Mouse (Mus musculus): ENCODE results near the gene Nhlrc4. TPM values are rescaled to one million over a fixed set of nuclear protein-coding genes. Genes with fewer than 3 reads are reported as not detected.

Gene Nhlrc4
- polyA plus RNA-seq (2012; fragmentation: generic; extraction: Trizol): 0.46 TPM
- long read RNA-seq, experiment 1, partial matches to known transcripts: 1 of 2 reads
- long read RNA-seq, experiment 1, other reads (novel, unspliced or antisense): 0 of 2 reads
- long read RNA-seq, experiment 2, partial matches to known transcripts: 0 of 2 reads
- long read RNA-seq, experiment 2, other reads (novel, unspliced or antisense): 0 of 2 reads

DNA sequence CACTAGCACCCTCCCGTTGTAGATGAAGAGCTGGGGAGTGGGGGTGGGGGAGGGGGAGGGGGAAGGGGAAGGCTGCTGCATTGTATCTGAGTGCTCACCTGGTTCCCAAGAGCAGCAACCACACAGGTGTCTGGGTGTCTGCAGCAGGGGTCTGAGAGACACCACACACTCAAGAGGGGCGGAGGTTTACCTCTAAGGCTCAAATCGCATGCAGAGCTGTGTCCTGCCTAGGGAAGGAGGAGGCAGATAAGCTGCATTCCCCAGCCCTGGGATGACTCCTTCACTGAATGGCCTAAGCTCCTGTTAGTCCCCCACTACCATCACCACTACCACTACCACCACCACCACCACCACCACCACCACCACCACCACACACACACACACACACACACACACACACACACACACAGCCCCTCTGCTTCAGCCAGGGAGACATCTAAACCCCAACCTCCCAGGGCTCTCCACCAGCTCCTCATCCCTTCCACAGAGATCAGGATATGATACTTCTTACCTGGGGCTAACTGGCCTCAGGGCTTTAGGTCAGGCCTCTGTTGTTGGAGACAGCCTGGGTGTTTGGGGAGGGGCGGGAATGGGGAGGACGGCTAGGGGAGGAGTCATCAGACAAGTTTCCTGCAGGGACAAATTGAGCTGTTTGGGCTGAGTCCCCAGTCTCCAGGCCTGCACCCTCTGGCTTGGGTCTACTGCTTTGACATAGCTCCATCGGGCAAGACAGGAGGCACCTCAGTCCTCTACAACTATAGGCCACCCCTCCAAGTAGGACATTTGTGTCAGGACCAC is at the start of gene Nhlrc4, which contains the start of gene Pigq:
TSS of gene Nhlrc4 (minus strand) at position 596 of the 798 bp plus-strand sequence.
TSS of gene Pigq (minus strand) at position 571 of the 798 bp plus-strand sequence.
- TF ChIP-seq CEBPB (IDR thresholded peaks at IDR 0.05; ENCODE audit: low read depth): no peak
- H3K79me2 ChIP-seq (ENCODE audit: control insufficient read depth, insufficient read depth): peaks cover 29% of the 10 kb centered on the region
- no peaks in the 10 kb centered on the region for H3K27me3 ChIP-seq (ENCODE audit: control insufficient read depth, insufficient read depth, insufficient read length)
- no peak within 1 kb of the TSS for H3ac ChIP-seq (ENCODE audit: control insufficient read depth, insufficient read length, low read depth)
- H3K36me3 ChIP-seq (ENCODE audit: control insufficient read depth, insufficient read depth): peaks cover 3% of the 10 kb centered on the region
- no peak within 1 kb of the TSS for H3K4me3 ChIP-seq (ENCODE audit: insufficient read depth, poor library complexity, severe bottlenecking)
- H3K79me3 ChIP-seq (ENCODE audit: low read depth): peaks cover 17% of the 10 kb centered on the region

DNA sequence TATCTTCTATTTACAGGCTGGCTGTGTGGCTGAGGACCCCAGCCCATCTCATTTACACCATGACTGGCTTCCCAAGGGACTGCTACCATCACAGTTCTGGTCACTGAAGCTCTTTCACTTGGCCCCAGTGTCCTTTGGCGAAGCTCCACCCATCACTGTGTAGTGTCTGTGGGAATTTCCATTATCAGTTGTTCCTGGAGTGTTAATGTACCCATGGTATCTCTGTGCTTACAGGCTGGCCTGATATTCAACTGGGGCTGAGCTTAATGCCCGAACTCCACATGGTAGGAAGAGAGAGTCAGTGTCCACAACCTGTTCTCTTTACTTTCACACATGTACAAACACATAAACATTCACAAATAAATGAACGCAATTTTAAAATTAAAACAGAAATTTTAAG is 48.7 kb upstream of the Nhlrc4 start:
- Histone ChIP-seq H3K36me3 (ENCODE audit: control insufficient read depth, insufficient read depth) (peaks cover 11% of the 10 kb centered on the region), H3K79me3 (ENCODE audit: low read depth) (no peaks in the 10 kb centered on the region)
- TF ChIP-seq MAX (IDR thresholded peaks at IDR 0.05) (no peak), MYOD1 (IDR thresholded peaks at IDR 0.05; ENCODE audit: control insufficient read depth, insufficient read length, low read depth) (no peak), MYOG (IDR thresholded peaks at IDR 0.05; ENCODE audit: control insufficient read depth, extremely low read depth, insufficient read length) (no peak)

DNA sequence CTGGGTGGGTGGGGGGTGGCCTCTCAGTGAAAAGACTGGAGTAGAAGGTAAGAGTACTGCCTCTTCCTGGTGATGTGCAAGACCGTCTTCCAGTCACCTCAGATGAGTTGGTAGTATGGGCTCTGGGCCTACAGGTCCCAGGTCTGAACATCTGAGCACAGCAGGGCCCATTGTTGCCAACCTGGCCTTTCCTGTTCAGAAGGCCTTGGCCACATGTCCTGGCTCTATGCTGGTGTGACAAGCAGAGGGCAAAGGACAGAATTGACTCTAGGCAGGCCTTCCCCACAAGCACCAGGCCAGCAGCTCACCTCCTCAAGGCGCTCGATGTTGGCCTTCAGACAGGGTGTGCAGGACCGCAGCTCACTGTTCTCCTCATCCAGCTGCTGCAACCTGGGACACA is 47.5 kb upstream of the Nhlrc4 start:
- Histone ChIP-seq H3K79me2 (ENCODE audit: control insufficient read depth, insufficient read depth) (no peaks in the 10 kb centered on the region), H3K79me3 (ENCODE audit: low read depth) (no peaks in the 10 kb centered on the region), H3ac (ENCODE audit: control insufficient read depth, insufficient read length, low read depth) (no peak overlapping the region), H3K36me3 (ENCODE audit: control insufficient read depth, insufficient read depth) (peaks cover 11% of the 10 kb centered on the region), H3K4me3 (ENCODE audit: insufficient read depth, poor library complexity, severe bottlenecking) (no peak overlapping the region), H3K27me3 (ENCODE audit: control insufficient read depth, insufficient read depth, insufficient read length) (no peaks in the 10 kb centered on the region)
- TF ChIP-seq FOSL1 (IDR thresholded peaks at IDR 0.05; ENCODE audit: insufficient read depth, low read length, poor library complexity, severe bottlenecking): no peak

More for the DNA sequence above, 48.7 kb upstream of the Nhlrc4 start:
- Histone ChIP-seq H3K79me2 (ENCODE audit: control insufficient read depth, insufficient read depth) (no peaks in the 10 kb centered on the region), H3K4me3 (ENCODE audit: insufficient read depth, poor library complexity, severe bottlenecking) (no peak overlapping the region), H3K27me3 (ENCODE audit: control insufficient read depth, insufficient read depth, insufficient read length) (no peaks in the 10 kb centered on the region), H3ac (ENCODE audit: control insufficient read depth, insufficient read length, low read depth) (no peak overlapping the region)

- Histone ChIP-seq H3K79me3 (ENCODE audit: low read depth) (no peaks in the 10 kb centered on the region), H3ac (ENCODE audit: control insufficient read depth, insufficient read length, low read depth) (no peak overlapping the region), H3K79me2 (ENCODE audit: control insufficient read depth, insufficient read depth) (peaks cover 1% of the 10 kb centered on the region), H3K36me3 (ENCODE audit: control insufficient read depth, insufficient read depth) (peaks cover 6% of the 10 kb centered on the region), H3K4me3 (ENCODE audit: insufficient read depth, poor library complexity, severe bottlenecking) (no peak overlapping the region), H3K27me3 (ENCODE audit: control insufficient read depth, insufficient read depth, insufficient read length) (no peaks in the 10 kb centered on the region)
- TF ChIP-seq USF1 (IDR thresholded peaks at IDR 0.05; ENCODE audit: low read depth) (no peak), FOSL1 (IDR thresholded peaks at IDR 0.05; ENCODE audit: insufficient read depth, low read length, poor library complexity, severe bottlenecking) (no peak), MYOD1 (IDR thresholded peaks at IDR 0.05; ENCODE audit: control insufficient read depth, insufficient read length, low read depth) (no peak), MYOG (IDR thresholded peaks at IDR 0.05; ENCODE audit: control insufficient read depth, extremely low read depth, insufficient read length) (no peak)
These were observed 45.6 kb upstream of the Nhlrc4 start for GRCm38 (mm10) chr17:25990331-25990730.

- Histone ChIP-seq H3K79me2 (ENCODE audit: control insufficient read depth, insufficient read depth) (peaks cover 48% of the 10 kb centered on the region), H3K36me3 (ENCODE audit: control insufficient read depth, insufficient read depth) (peaks cover 5% of the 10 kb centered on the region), H3K79me3 (ENCODE audit: low read depth) (peaks cover 44% of the 10 kb centered on the region), H3ac (ENCODE audit: control insufficient read depth, insufficient read length, low read depth) (peak within 1 kb of the TSS; percentile 74), H3K4me3 (ENCODE audit: insufficient read depth, poor library complexity, severe bottlenecking) (peak within 1 kb of the TSS; percentile 86), H3K27me3 (ENCODE audit: control insufficient read depth, insufficient read depth, insufficient read length) (no peaks in the 10 kb centered on the region)
- TF ChIP-seq FOSL1 (IDR thresholded peaks at IDR 0.05; ENCODE audit: insufficient read depth, low read length, poor library complexity, severe bottlenecking) (no peak), USF1 (IDR thresholded peaks at IDR 0.05; ENCODE audit: low read depth) (peak; percentile 29), CEBPB (IDR thresholded peaks at IDR 0.05; ENCODE audit: low read depth) (no peak), CTCF (IDR thresholded peaks at IDR 0.05; ENCODE audit: control insufficient read depth, insufficient read depth, insufficient read length) (no peak), MAX (IDR thresholded peaks at IDR 0.05) (peak; percentile 83), MYOG (IDR thresholded peaks at IDR 0.05; ENCODE audit: control insufficient read depth, extremely low read depth, insufficient read length) (no peak), MYOD1 (IDR thresholded peaks at IDR 0.05; ENCODE audit: control insufficient read depth, insufficient read length, low read depth) (no peak)
These were observed 40.8 kb upstream of the Nhlrc4 start, which contains the start of gene Capn15 for GRCm38 (mm10) chr17:25985306-25986294. Capn15 (minus strand) TSS chr17:25985796.
